Mouse (Mus musculus) adrenal gland, postnatal 10 days (tissue): ENCODE measurements around the gene Mccc2. TPM values are rescaled to one million over a fixed set of nuclear protein-coding genes. Genes with fewer than 3 reads are reported as not detected.

Source experiments
- DNase-seq: peaks from one replicate; pipeline ENCODE4 v3.0.0; 2021; ENCODE audit warnings: mixed read lengths
- long read RNA-seq, 2 experiments: library from polyadenylated mRNA; stranded (forward); transcript quantifications; one replicate each; pipeline ENCODE4 v2.0.0; 2021
- total RNA-seq, 2 experiments: library from RNA; stranded (reverse); gene quantifications; 2 replicates each; pipeline ENCODE4 v1.2.3; 2021

Gene Mccc2
- 10 to 100 TPM; 79.5 to 88.6 TPM for total RNA-seq
- long read RNA-seq, experiment 1, transcript Mccc2-201 (17 exons, 2,123 nt), result major isoform, 159 of 195 reads
- long read RNA-seq, experiment 1, partial matches to known transcripts, result 10 of 195 reads
- long read RNA-seq, experiment 1, other reads (novel, unspliced or antisense), result 26 of 195 reads
- long read RNA-seq, experiment 2, transcript Mccc2-201 (17 exons, 2,123 nt), result major isoform, 98 of 125 reads
- long read RNA-seq, experiment 2, partial matches to known transcripts, result 9 of 125 reads
- long read RNA-seq, experiment 2, other reads (novel, unspliced or antisense), result 18 of 125 reads

DNA sequence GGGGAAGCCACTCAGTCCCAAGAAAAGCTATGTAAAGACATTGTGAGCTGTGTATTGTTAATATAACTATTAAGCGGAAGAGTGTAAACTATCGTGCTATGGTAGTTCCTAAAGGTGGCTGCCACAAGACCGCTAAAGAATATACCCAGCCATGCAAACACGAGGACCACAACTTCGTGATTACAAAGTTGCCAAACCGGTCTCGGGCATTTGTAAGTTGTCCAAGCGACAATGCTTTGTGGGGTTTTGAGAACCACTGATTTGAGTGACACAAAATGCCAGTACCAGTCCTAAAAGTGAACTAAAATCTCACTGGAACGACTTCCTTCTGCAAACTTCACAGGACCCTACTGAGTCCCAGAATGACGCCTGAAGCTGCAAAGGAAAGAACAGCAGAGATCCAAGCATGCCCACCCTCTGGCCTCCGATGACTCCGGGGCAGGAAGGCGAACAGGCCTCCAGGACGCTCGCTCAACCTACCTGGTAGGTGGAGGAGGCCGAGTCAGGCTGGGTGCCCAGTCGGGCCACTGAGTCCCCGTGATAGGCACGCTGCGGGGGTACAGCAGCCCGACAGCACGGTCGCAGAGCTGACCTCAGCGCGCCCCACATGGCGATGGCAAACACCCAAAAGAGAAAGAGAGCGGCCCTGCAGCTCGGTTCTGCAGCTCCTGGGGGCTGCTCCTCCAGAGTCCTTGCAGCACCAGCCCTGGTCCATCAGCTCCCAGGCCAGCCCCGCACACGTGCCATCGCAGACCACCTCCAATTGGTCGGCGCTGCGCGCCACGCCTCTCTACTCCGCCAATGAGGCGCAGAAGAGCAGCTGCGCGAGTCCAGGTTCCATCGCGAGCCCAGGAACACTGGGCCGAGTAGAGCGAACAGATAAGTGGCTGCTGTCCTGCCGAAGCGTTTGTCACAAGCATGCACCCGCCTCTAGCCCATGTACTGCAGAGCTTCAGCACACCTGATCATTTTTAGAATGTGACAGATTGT, at the start of gene Mccc2:
Gene Mccc2, minus strand, starts transcription at position 734 of the 990 bp plus-strand sequence.
- peak; percentile 91 for DNase-seq

GRCm38 (mm10) chr13:100063936-100064335, 48.5 kb upstream of the Mccc2 start:
- no peak for DNase-seq

DNA sequence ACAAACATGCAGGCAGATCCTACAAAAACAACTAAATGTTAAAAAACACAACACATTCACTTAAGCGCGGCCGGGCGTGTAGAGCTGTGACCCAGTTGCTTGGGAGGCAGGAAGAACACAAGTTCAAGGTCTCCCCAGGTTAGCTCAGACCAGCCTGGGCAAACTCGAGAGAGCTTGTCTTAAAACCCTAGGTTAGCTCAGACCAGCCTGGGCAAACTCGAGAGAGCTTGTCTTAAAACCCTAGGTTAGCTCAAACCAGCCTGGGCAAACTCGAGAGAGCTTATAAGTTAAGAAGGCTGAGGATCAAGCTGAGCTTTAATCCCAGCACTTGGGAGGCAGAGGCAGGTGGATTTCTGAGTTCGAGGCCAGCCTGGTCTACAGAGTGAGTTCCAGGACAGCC, 42.3 kb upstream of the Mccc2 start:
- peak; percentile 2 for DNase-seq

DNA sequence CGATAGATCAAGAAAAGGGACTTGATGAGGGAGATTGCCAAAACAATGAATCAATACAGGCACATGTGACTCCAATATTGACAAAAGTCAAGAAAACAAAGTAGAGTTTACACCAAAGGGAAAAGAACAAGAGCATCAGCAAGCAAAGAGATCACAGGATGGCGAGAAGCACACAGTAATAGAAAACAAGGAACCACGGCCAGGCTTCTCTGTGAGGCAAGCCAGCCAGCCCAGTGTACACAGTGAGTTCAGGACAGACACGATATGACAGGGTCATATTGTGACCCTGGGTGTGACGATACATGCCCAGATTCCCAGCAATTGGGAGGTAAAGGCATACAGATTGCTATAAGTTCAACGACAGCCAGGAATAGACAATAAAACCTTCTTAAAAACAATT, 10.6 kb upstream of the Mccc2 start:
- DNase-seq, result no peak

DNA sequence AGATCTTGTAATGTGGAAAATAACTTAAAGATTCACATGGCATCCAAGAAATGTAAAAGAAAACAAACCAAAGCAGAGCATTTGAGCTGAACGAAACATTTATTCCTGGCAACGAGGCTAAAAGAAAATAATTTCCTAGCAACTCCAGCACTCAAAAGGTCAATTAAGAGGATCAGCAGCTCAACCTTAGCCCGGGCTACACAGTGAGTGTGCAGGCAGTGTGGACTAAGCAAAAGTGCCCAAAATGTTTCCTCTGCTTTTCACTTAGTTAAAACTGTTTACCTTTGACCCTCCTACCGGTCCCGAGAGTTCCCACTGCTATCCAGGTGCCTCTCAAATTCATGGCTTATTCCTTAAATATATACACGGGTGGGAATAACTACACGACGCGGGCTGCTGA, 1.5 kb upstream of the Mccc2 start:
- no peak for DNase-seq

DNA sequence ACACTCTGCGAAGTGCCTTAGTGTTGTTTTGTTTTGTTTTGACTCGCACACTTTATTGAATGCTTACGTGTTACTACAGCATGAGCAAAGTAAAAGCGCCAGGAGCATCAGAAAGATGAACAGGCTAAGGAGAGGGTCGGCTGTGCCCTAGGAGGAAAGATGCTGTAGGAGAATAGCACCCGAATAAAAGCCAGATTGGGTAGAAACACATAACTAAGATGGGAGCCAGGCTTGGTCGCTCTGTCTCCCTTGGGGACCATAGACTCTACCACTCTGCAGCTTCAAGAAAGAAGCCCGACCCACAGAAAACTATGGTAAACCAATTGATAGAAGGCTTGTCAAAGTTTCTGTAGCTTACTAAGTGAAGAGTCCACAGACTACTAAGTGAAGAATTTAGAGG, 498 bp upstream of the Mccc2 start:
- DNase-seq, result no peak

DNA sequence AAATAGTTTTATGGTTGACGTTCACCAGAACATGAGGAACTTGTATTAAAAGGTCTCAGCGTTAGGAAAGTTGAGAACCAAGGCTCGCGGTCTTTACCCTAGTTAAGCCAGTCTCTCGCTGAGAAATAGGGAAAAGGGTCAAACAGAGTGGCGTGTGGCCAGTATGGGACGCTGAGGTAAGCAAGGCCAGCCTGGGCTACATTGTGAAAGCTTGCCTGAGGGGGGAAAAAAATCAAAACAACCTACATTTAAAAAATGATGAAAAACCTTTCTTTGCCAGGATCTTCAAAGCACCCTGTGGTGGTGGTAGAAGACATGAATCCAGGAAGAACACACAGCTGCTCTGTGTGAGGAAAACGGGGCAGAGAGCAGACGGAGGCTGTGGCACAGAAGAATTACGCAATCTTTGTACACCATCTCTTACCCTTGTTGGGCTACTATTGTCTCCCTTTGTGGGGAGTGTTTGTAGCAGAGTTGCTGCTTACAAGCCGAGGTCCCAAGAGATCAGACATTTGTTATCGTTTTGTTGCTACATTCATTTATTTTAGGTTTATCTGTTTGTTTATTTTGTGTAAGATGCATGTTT, 9.4 kb downstream of the Mccc2 start:
- DNase-seq, result peak; percentile 29

DNA sequence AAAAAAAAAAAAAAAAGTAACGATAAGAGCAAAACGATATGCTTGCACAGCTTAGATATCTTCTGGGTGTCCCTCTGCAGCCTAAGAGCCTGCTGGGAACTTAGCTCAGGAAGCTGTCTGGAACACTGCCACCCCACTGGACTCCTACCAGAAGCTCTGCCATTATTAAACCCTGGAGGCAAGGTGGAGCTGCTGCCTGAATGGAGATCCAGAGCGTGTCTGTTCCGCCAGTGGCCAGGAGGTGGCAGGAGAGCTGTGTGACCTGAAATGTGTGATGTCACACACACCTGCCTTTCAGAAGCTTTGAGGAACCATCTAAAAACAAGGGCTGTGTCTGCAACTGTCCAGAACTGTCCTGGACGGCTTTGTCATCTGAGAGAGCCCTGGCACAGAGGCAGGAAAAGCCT, 13.6 kb downstream of the Mccc2 start:
- peak; percentile 92 for DNase-seq

DNA sequence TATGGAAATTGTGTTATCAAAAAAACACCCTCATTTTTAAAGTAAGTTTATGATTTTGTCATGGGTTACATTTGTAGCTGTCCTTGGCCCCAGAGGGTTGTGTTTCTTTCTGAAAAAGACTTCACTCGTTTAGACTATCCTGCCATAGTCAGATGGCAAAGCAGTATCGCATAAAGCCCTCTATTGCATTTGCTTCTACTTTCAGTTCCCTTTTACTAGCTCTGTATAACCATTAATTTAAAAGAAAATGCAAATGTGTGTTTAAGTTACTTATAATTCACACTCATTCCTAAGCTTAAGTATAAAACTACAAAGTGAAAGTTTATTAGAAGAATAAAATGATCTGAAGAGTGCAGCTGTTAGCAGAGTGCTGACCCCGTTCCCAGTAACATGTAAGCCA, 16.4 kb downstream of the Mccc2 start:
- no peak for DNase-seq

GRCm38 (mm10) chr13:99998099-99998498, 17.3 kb downstream of the Mccc2 start:
- DNase-seq, result no peak

DNA sequence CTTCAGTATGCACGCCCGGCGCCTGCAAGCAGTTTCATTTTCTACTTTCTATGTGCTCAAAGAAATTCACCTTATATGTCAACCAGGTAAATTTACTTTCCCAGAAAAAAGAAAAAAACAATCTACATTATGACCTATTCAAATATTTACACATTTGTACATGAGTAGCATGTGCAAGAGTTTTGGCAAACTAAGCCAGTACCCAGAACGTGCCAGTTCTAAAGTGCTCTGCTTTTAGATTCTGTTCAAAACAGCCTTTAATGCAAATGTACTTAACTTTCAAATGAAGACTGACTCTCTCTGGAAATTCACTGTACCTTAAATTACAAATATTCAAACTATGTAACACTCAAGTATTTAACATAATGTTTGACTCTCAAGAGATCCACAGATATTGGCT, 25.8 kb downstream of the Mccc2 start:
- DNase-seq, result no peak

GRCm38 (mm10) chr13:99983320-99983719, 32.1 kb downstream of the Mccc2 start:
- no peak for DNase-seq

DNA sequence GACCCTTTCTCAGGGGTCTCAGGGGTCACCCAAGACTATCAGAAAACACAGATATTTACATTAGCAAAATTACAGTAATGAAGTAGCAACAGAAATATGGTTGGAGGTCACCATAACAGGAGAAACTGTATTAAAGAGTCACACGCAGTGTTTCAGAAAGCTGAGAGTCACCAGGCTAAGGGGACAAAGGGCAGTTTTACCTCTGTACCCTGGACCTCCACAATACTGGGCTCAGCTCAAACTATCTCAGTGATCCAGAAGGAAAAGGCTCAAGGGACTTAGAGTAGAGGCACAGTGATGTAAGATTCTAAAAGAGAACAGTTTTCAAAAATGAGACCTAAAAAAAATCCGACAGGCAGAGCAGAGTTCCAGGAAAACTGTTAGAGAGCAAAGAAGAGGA, 36.0 kb downstream of the Mccc2 start:
- no peak for DNase-seq

- DNase-seq, result no peak
Measured at GRCm38 (mm10) chr13:99970089-99970488, 45.4 kb downstream of the Mccc2 start.

GRCm38 (mm10) chr13:99967013-99967678, 48.3 kb downstream of the Mccc2 start:
- no peak for DNase-seq

DNA sequence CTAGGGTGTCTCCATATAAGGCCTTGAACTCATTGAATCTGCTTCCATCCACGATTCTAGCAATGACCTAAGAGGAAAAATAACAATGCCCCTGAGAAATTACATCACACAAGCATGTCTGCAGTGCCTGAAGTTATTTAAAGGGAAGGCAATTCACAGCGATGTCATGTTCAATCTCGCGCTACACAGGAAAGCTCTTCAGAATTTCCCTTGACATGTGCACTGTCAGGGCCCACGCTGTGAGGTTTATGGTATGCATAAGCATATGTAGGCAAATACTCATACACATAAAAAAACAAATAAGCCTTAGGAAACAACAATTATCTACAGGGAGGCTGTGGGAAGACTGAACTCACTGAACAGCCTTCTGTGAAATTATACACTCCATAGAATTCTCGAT, 51.6 kb downstream of the Mccc2 start:
- DNase-seq, result no peak

GRCm38 (mm10) chr13:99961661-99962060, 53.8 kb downstream of the Mccc2 start:
- DNase-seq, result no peak

GRCm38 (mm10) chr13:99955591-99955944, 59.9 kb downstream of the Mccc2 start:
- no peak for DNase-seq

GRCm38 (mm10) chr13:99954902-99955590, 60.4 kb downstream of the Mccc2 start:
- DNase-seq, result no peak

DNA sequence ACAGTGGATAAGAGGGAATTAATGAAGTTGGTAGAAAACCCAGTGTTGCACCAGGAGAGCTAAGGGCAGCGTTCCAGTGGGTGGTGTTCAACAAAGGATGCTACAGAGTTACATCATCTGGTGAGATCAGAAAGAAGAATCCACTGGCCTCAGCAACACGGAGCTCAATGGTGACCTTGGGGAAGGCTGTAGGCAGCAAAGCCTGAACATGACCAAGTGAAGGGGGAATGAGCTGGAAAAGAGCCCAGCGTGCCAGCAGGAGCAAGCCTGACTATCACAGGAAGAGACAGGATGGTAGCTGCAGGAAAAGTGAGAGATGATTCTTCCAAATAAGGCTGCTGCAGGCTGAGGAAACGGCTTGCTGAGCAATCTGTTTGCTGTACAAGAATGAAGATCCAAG, 68.0 kb downstream of the Mccc2 start:
- peak; percentile 28 for DNase-seq

DNA sequence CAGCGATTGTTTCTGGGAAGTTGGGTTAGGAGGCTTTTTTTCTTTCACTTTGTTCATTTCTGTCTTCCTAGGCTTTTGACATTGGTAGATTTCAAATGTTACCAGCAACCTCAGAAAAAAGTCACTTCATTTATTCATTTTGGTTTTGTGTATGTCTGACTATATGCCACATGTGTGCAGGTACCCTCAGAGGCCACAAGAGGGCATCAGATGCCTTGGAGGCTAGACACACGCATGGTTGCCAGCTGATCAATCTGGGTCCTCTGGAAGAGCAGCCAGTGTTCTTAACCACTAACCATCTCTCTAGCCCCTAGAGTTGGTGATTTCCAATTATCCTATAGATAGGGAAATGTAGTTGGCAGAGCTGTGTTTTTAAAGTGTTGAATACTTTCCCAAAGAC, 71.9 kb downstream of the Mccc2 start:
- DNase-seq, result no peak

DNA sequence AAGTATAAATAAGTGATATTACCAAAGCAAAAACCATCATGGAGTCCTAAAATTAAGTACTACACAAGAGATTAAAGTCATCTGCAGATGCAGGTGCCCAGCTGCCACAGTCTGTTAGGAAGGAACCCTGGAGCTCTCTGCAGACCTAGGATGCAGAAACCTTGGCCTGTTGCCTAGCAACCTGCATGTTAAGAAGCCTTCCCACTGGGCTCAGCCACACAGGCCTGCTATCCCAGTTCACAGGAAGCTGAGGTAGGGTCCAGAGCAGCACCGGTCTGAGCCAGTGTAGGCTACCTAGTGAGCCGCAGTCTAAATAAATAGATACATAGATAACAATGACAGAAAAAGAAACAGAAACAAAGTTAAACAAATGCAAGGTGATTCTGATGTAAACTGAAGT, 74.8 kb downstream of the Mccc2 start:
- no peak for DNase-seq
